Mouse (Mus musculus) ES-E14 (cell line): Measurements from ENCODE around the gene Zfp784.

Experiments
- CHD2 ChIP-seq: IDR thresholded peaks from 2 replicates; pipeline ENCODE4 v1.6.1; 2014; ENCODE audit warnings: mild to moderate bottlenecking, low read depth, low read length, inconsistent platforms
- HCFC1 ChIP-seq: IDR thresholded peaks from 2 replicates; pipeline ENCODE4 v1.6.1; 2012; ENCODE audit warnings: low read length, inconsistent platforms, borderline replicate concordance; ENCODE audit not compliant: insufficient read depth
- MAFK ChIP-seq: IDR thresholded peaks from 2 replicates; pipeline ENCODE4 v1.6.1; 2014; ENCODE audit warnings: mild to moderate bottlenecking, low read depth, low read length, inconsistent platforms; ENCODE audit not compliant: insufficient read depth
- ZC3H11A ChIP-seq: IDR thresholded peaks from 2 replicates; pipeline ENCODE4 v1.6.1; 2012; ENCODE audit warnings: low read depth, mild to moderate bottlenecking, inconsistent platforms, low read length, borderline replicate concordance
- ZNF384 ChIP-seq: IDR thresholded peaks from 2 replicates; pipeline ENCODE4 v1.6.1; 2012; ENCODE audit warnings: low read depth, low read length, inconsistent platforms

- no peak for TF ChIP-seq HCFC1
- no peak for TF ChIP-seq MAFK
- no peak for TF ChIP-seq ZNF384
- no peak for TF ChIP-seq ZC3H11A
- no peak for TF ChIP-seq CHD2
These were observed 21.2 kb upstream of the Zfp784 start for GRCm38 (mm10) chr7:5059421-5059820.
